Mouse (Mus musculus) urinary bladder, postnatal 36 days (tissue): Measurements from ENCODE around the gene Bend3.

Experiments
- DNase-seq, 2 experiments: peaks; one replicate each; pipeline ENCODE4 v3.0.0; 2022; ENCODE audit warnings: low spot score in 2 of 2, mixed read lengths in 1 of 2

The Bend3 gene

GRCm38 (mm10) chr10:43534382-43534781, 55.8 kb downstream of the Bend3 start:
- DNase-seq = no peak

GRCm38 (mm10) chr10:43537652-43538051, 59.0 kb downstream of the Bend3 start:
- DNase-seq = no peak

GRCm38 (mm10) chr10:43538831-43539230, 60.2 kb downstream of the Bend3 start:
- no peak for DNase-seq

GRCm38 (mm10) chr10:43539746-43540310, 61.2 kb downstream of the Bend3 start:
- DNase-seq = no peak

GRCm38 (mm10) chr10:43540442-43541152, 62.0 kb downstream of the Bend3 start, which contains the start of gene 1700021F05Rik:
Gene 1700021F05Rik, minus strand, starts transcription at chr10:43540994.
- DNase-seq = peak; percentile 83 to 93

- no peak for DNase-seq
These were observed 62.5 kb downstream of the Bend3 start for GRCm38 (mm10) chr10:43541153-43541544.

GRCm38 (mm10) chr10:43549411-43549810, 70.8 kb downstream of the Bend3 start:
- no peak for DNase-seq

GRCm38 (mm10) chr10:43550923-43551322, 72.3 kb downstream of the Bend3 start:
- DNase-seq = no peak

GRCm38 (mm10) chr10:43551388-43551787, 72.8 kb downstream of the Bend3 start:
- no peak for DNase-seq

GRCm38 (mm10) chr10:43557630-43558165, 79.1 kb downstream of the Bend3 start:
- DNase-seq = no peak

GRCm38 (mm10) chr10:43559313-43559712, 80.7 kb downstream of the Bend3 start:
- no peak for DNase-seq

- DNase-seq = no peak
These were observed 82.1 kb downstream of the Bend3 start for GRCm38 (mm10) chr10:43560765-43561164.

- DNase-seq = no peak
These were observed 82.7 kb downstream of the Bend3 start for GRCm38 (mm10) chr10:43561311-43561710.
